Mouse (Mus musculus) heart, adult 2 months (tissue): ENCODE measurements around the gene Zfp710. TPM values are rescaled to one million over a fixed set of nuclear protein-coding genes. Genes with fewer than 3 reads are reported as not detected.

ENCODE experiments used
- DNase-seq, 2 experiments: peaks; one replicate each; pipeline ENCODE4 v3.0.0; 2021
- H3K27ac ChIP-seq: fragments of 200-600 bp; 2 replicates; pipeline ENCODE4 v1.8.1; 2022
- H3K27me3 ChIP-seq: fragments of 200-500 bp; 2 replicates; pipeline ENCODE4 v1.6.1; 2012; ENCODE audit warnings: mild to moderate bottlenecking, low read length, inconsistent platforms, mixed read lengths; ENCODE audit not compliant: control insufficient read depth, insufficient read depth
- H3K36me3 ChIP-seq: fragments of 200-500 bp; 2 replicates; pipeline ENCODE4 v1.6.1; 2012; ENCODE audit warnings: low read length, inconsistent platforms; ENCODE audit not compliant: control insufficient read depth, insufficient read depth
- H3K4me1 ChIP-seq: fragments of 200-500 bp; 2 replicates; pipeline ENCODE4 v1.6.1; 2011; ENCODE audit warnings: low read length; ENCODE audit not compliant: control insufficient read depth, insufficient read depth
- H3K4me3 ChIP-seq: fragments of 200-600 bp; 2 replicates; pipeline ENCODE4 v1.8.1; 2022
- H3K79me2 ChIP-seq: fragments of 200-500 bp; replicated peaks from 2 replicates; pipeline ENCODE4 v1.6.1; 2012; ENCODE audit warnings: mild to moderate bottlenecking, inconsistent platforms, low read length, moderate library complexity, mixed read lengths; ENCODE audit not compliant: control insufficient read depth, insufficient read depth
- H3K9ac ChIP-seq: fragments of 200-500 bp; 2 replicates; pipeline ENCODE4 v1.6.1; 2012; ENCODE audit warnings: low read depth, mild to moderate bottlenecking, control low read depth, inconsistent platforms, low read length, mixed read lengths
- CTCF ChIP-seq: fragments of 200-600 bp; IDR thresholded peaks from 2 replicates; pipeline ENCODE4 v1.8.1; 2022; ENCODE audit warnings: antibody characterized with exemption, mild to moderate bottlenecking, moderate library complexity
- EP300 ChIP-seq: fragments of 200-500 bp; IDR thresholded peaks from 2 replicates; pipeline ENCODE4 v1.6.1; 2011; ENCODE audit warnings: low read depth, low read length, control low read depth; ENCODE audit not compliant: insufficient read depth
- POLR2A ChIP-seq: fragments of 200-500 bp; IDR thresholded peaks from 2 replicates; pipeline ENCODE4 v1.6.1; 2011; ENCODE audit warnings: mild to moderate bottlenecking, low read depth, low read length, control low read depth; ENCODE audit not compliant: insufficient read depth
- WGBS: fragments of 180-500 bp; shearing (Covaris S2); methylation state at CpG from one replicate; pipeline ENCODE4 v1.1.7; 2018; 5-methylcytosine and 5-hydroxymethylcytosine counted together
- intact Hi-C: fragments of 180-260 bp; cut with DNase I; formaldehyde crosslinking; loops from one replicate; pipeline ENCODE4 v1.15.1; 2025
- polyA plus RNA-seq: library from polyadenylated mRNA; depleted of rRNA; stranded (reverse); fragments of >200 nt; gene quantifications from 2 replicates; pipeline ENCODE4 v1.2.3, GENCODE M21; 2012
- total RNA-seq, 2 experiments: library from RNA; stranded (reverse); gene quantifications; 2 replicates each; pipeline ENCODE4 v1.2.3; 2021

Zfp710 gene
- total and polyA plus RNA-seq, 3 experiments: 26.9 to 33.4 (median 32.2) TPM

- H3K36me3 ChIP-seq: 0 out of 2 replicates have a peak, but pooled peaks cover 3% of the 10 kb centered on the region
- H3K79me2 ChIP-seq: no peaks in the 10 kb centered on the region
- intact Hi-C loops: loop anchor here (2.0 to 5.0 kb wide), 2 partner anchors 16 to 140 kb away; partner anchors contain the start of gene Arpin
- H3K4me1 ChIP-seq: peaks cover 27% of the 10 kb centered on the region
- no peak overlapping the region for H3K4me3 ChIP-seq
- peak overlapping the region; percentile 85 for H3K27ac ChIP-seq
- no peak for DNase-seq
- WGBS: 72% methylated on average over 6 of the region's 6 CpGs
- TF ChIP-seq POLR2A (no peak), EP300 (no peak), CTCF (no peak)
- H3K27me3 ChIP-seq: no peaks in the 10 kb centered on the region
- H3K9ac ChIP-seq: no peak overlapping the region
Observed at GRCm38 (mm10) chr7:80076961-80077716, 52.5 kb downstream of the Zfp710 start.

DNA sequence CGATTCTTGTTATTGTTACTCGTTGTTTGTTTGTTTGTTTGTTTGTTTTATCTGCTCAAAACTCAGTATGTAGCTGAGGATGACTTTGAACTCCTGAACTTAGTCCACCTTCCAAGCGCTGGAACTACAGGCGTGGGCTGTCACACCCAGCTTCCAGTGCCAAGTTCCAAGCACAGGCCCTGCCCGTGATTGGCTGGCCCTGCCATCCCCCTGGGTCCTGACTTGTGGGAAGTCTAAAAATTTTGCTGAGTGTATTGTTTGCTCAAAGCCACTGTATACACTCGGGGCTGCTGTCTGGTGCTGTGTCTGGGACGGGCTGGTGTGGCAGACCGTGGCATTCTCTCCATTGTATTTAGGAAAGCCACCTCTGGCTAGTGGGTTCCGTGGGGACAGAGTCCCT, 53.2 kb downstream of the Zfp710 start:
- Histone ChIP-seq H3K4me3 (no peak overlapping the region), H3K79me2 (no peaks in the 10 kb centered on the region), H3K27me3 (no peaks in the 10 kb centered on the region), H3K9ac (no peak overlapping the region), H3K36me3 (0 out of 2 replicates have a peak, but pooled peaks cover 3% of the 10 kb centered on the region), H3K27ac (peak overlapping the region; percentile 85), H3K4me1 (peaks cover 27% of the 10 kb centered on the region)
- intact Hi-C loops: loop anchor here (2.0 to 5.0 kb wide), 3 partner anchors 17 to 140 kb away; partner anchors contain the start of gene Arpin
- 37% methylated on average over 9 of the region's 9 CpGs for WGBS
- DNase-seq: peak in 1 of 2 experiments; percentile 63
- TF ChIP-seq POLR2A (0 out of 2 replicates have a peak, but pooled peaks have one; percentile 31), CTCF (no peak), EP300 (no peak)

DNA sequence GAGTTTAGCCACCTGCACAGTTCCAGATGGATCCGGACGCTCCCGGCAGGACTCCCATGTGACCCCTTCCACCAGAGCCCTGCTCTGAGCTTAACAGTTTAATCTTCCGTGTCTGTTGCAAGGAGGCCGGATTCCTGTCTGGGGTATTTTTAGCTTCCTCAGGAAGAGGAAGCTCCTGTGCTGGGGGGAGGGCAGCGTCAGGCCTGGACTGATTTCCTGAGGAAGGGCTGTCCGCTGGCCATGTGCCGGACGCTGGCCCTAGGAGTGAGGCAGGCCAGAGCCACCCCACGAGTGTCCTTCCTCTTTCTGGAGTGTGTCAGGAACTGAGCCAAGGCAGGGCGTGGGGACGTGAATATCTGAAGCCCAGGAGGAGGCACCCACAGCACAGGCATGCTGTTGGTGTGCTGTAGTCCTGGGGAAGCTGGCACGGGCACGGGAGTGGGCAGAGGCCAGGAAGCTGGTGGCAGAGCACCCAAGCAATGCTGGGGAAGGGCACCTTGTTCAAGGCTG, 54.2 kb downstream of the Zfp710 start:
- H3K27me3 ChIP-seq: no peaks in the 10 kb centered on the region
- H3K4me1 ChIP-seq: peaks cover 27% of the 10 kb centered on the region
- peak; percentile 90 to 96 for DNase-seq
- peak; percentile 68 for TF ChIP-seq POLR2A
- TF ChIP-seq EP300: peak; percentile 98
- peak; percentile 38 for TF ChIP-seq CTCF
- peak overlapping the region; percentile 4; the same call in 1 of the 2 replicates for H3K4me3 ChIP-seq
- peak overlapping the region; percentile 39 for H3K9ac ChIP-seq
- no peaks in the 10 kb centered on the region for H3K79me2 ChIP-seq
- peak overlapping the region; percentile 85 for H3K27ac ChIP-seq
- 2% methylated on average over 14 of the region's 14 CpGs for WGBS
- H3K36me3 ChIP-seq: 0 out of 2 replicates have a peak, but pooled peaks cover 3% of the 10 kb centered on the region
- intact Hi-C loops: loop anchor here (2.0 to 5.0 kb wide), 2 partner anchors 34 to 142 kb away; partner anchors contain the start of gene Arpin

DNA sequence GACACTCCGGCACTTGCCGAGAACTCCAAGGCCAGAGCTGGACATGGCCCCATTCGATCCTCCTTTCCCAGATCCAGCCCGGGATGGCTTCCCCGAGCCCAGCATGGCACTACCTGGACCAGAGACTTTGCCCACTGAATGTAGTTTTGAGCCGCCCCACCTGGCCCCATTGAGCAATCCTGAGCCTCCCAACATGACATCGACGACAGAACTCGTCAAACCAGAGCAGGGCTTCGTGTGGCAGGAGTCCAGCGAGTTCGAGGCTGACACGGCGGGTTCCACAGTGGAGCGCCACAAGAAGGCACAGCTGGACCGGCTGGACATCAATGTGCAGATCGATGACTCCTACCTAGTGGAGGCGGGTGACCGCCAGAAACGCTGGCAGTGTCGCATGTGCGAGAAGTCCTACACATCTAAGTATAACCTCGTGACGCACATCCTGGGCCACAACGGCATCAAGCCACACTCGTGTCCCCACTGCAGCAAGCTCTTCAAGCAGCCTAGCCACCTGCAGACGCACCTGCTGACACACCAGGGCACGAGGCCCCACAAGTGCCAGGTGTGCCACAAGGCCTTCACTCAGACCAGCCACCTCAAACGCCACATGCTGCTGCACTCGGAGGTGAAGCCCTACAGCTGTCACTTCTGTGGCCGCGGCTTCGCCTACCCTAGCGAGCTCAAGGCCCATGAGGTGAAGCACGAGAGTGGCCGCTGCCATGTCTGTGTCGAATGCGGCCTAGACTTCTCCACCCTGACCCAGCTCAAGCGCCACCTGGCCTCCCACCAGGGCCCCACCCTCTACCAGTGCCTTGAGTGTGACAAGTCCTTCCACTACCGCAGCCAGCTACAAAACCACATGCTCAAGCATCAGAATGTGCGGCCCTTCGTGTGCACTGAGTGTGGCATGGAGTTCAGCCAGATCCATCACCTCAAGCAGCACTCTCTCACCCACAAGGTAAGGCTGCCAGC, 57.3 kb downstream of the Zfp710 start:
- no peak overlapping the region for H3K27ac ChIP-seq
- 0 out of 2 replicates have a peak, but pooled peaks cover 3% of the 10 kb centered on the region for H3K36me3 ChIP-seq
- H3K4me1 ChIP-seq: peaks cover 15% of the 10 kb centered on the region
- 88% methylated on average over 42 of the region's 42 CpGs for WGBS
- no peak overlapping the region for H3K9ac ChIP-seq
- DNase-seq: no peak
- no peaks in the 10 kb centered on the region for H3K27me3 ChIP-seq
- no peak for TF ChIP-seq EP300
- no peak for TF ChIP-seq CTCF
- TF ChIP-seq POLR2A: no peak
- H3K79me2 ChIP-seq: no peaks in the 10 kb centered on the region
- H3K4me3 ChIP-seq: no peak overlapping the region
- intact Hi-C loops: no loop called here

GRCm38 (mm10) chr7:80084484-80084931, 59.9 kb downstream of the Zfp710 start:
- no peaks in the 10 kb centered on the region for H3K79me2 ChIP-seq
- H3K27ac ChIP-seq: no peak overlapping the region
- H3K9ac ChIP-seq: no peak overlapping the region
- no peak overlapping the region for H3K4me3 ChIP-seq
- H3K27me3 ChIP-seq: no peaks in the 10 kb centered on the region
- H3K36me3 ChIP-seq: 0 out of 2 replicates have a peak, but pooled peaks cover 2% of the 10 kb centered on the region
- DNase-seq: peak; percentile 63
- 60% methylated on average over 7 of the region's 7 CpGs for WGBS
- TF ChIP-seq EP300 (0 out of 2 replicates have a peak, but pooled peaks have one; percentile 52), CTCF (peak; percentile 84), POLR2A (no peak)
- intact Hi-C loops: loop anchor here (2.0 kb wide), 1 partner anchor 60 kb away; the partner anchor contains the start of gene Zfp710
- H3K4me1 ChIP-seq: peaks cover under 1% of the 10 kb centered on the region
